Mouse (Mus musculus) G1E (cell line): ENCODE data around the gene Cstf2.

Experiments used
- CTCF ChIP-seq: IDR thresholded peaks from 2 replicates; pipeline ENCODE4 v1.5.1; 2012; ENCODE audit warnings: low read depth, low read length, inconsistent platforms, mixed read lengths
- GATA1 ChIP-seq: IDR thresholded peaks from 2 replicates; pipeline ENCODE4 v1.6.1; 2012; ENCODE audit warnings: borderline replicate concordance, low read length, inconsistent platforms, mixed read lengths

- TF ChIP-seq GATA1 (no peak), CTCF (no peak)
These were observed 26.5 kb downstream of the Cstf2 start for GRCm38 (mm10) chrX:134085453-134085852.
